Mouse (Mus musculus): Measurements from ENCODE around the gene Rfxap. TPM values are rescaled to one million over a fixed set of nuclear protein-coding genes. Genes with fewer than 3 reads are reported as not detected.
A peak's percentile ranks its signal among the peaks of the same experiment; 100 is the strongest.

Gene Rfxap
- total and polyA plus RNA-seq, 3 experiments, result 43.0 to 76.0 TPM; not detected in 1

DNA sequence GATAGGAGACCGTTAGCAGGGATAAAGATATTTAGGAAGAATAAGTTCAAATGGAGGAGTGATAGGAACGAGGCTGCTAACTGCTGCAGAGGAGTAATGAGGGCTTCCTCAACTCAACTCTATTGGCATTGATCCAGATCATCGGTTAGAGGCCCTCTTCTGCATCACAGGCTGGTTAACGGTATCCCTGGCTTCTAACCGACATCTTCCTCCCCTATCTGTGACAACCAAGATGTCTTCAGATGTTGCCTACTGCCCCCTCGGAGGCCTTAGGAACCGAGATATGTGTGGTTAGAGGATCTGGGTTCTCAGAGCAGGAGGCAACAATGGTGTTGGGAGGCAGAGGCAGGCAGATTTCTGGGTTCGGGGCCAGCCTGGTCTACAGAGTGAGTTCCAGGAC lies 39.0 kb downstream of the Rfxap start (continued):
- TF ChIP-seq TAL1 (IDR thresholded peaks at IDR 0.05; ENCODE audit: low read length), result no peak
- TF ChIP-seq ZMIZ1 (IDR thresholded peaks at IDR 0.05; ENCODE audit: low read depth, low read length), result no peak
- no peak for TF ChIP-seq MYC (IDR thresholded peaks at IDR 0.05; ENCODE audit: low read depth, low read length)
- no peak for TF ChIP-seq MAFK (IDR thresholded peaks at IDR 0.05; ENCODE audit: borderline replicate concordance, low read depth, low read length)
- peak; percentile 64 to 92; a peak in 3 of 4 replicates for TF ChIP-seq EP300 (IDR thresholded peaks at IDR 0.05; ENCODE audit: low read depth in 1 of 2, low read length in 2 of 2)
- TF ChIP-seq RCOR1 (IDR thresholded peaks at IDR 0.05; ENCODE audit: low read depth, low read length), result peak; percentile 31; the same call in 1 of the 2 replicates
- no peak for TF ChIP-seq CTCF (IDR thresholded peaks at IDR 0.05 in 2 of 3, conservative IDR thresholded peaks at IDR 0.05 in 1 of 3; ENCODE audit: control insufficient read depth in 1 of 3, insufficient read depth in 1 of 3, low read depth in 2 of 3, low read length in 3 of 3, poor library complexity in 1 of 3, severe bottlenecking in 1 of 3)
- TF ChIP-seq ZC3H11A (IDR thresholded peaks at IDR 0.05; ENCODE audit: low read depth, low read length), result no peak
- TF ChIP-seq MEF2A (IDR thresholded peaks at IDR 0.05; ENCODE audit: extremely low read depth, insufficient replicate concordance, low read depth, low read length, poor library complexity, severe bottlenecking), result no peak
- TF ChIP-seq POLR2AphosphoS5 (IDR thresholded peaks at IDR 0.05; ENCODE audit: borderline replicate concordance, low read depth, low read length), result no peak
- no peak for TF ChIP-seq USF1 (IDR thresholded peaks at IDR 0.05; ENCODE audit: low read depth, low read length)
- TF ChIP-seq SIN3A (IDR thresholded peaks at IDR 0.05; ENCODE audit: low read length), result 0 out of 2 replicates have a peak, but pooled peaks have one; percentile 31
- TF ChIP-seq USF2 (IDR thresholded peaks at IDR 0.05; ENCODE audit: borderline replicate concordance in 1 of 2, insufficient read depth in 1 of 2, low read depth in 1 of 2, low read length in 2 of 2), result no peak
- no peak for TF ChIP-seq BHLHE40 (IDR thresholded peaks at IDR 0.05; ENCODE audit: borderline replicate concordance, low read depth, low read length)
- peak in 1 of 2 experiments; percentile 30; a peak in 1 of 4 replicates for TF ChIP-seq POLR2A (IDR thresholded peaks at IDR 0.05; ENCODE audit: control insufficient read depth in 1 of 2, insufficient read depth in 1 of 2, low read depth in 1 of 2, low read length in 2 of 2, poor library complexity in 1 of 2)
- TF ChIP-seq CHD2 (IDR thresholded peaks at IDR 0.05; ENCODE audit: low read length), result no peak
- no peak for TF ChIP-seq KAT2A (conservative IDR thresholded peaks at IDR 0.05; ENCODE audit: low read depth, low read length)
- 0 out of 2 replicates have a peak, but pooled peaks have one; percentile 5 for TF ChIP-seq TBP (IDR thresholded peaks at IDR 0.05; ENCODE audit: low read depth, low read length)
- no peak for TF ChIP-seq SMC3 (IDR thresholded peaks at IDR 0.05; ENCODE audit: low read depth, low read length)
- no peak for TF ChIP-seq MAX (IDR thresholded peaks at IDR 0.05; ENCODE audit: low read length)
- no peak for TF ChIP-seq POLR2AphosphoS2 (IDR thresholded peaks at IDR 0.05; ENCODE audit: low read length)
- no peak for TF ChIP-seq CHD1 (IDR thresholded peaks at IDR 0.05; ENCODE audit: low read depth, low read length)

- no peak overlapping the region for H3K9ac ChIP-seq (ENCODE audit: control insufficient read depth, low read depth, low read length, poor library complexity, severe bottlenecking)
- H3K4me3 ChIP-seq (ENCODE audit: control insufficient read depth in 1 of 2, insufficient read depth in 1 of 2, low read depth in 2 of 2, low read length in 2 of 2), result no peak overlapping the region
- DNase-seq (ENCODE audit: low read depth, low spot score), result no peak
- peaks cover 4 to 8% of the 10 kb centered on the region in 2 experiments for H3K4me1 ChIP-seq (ENCODE audit: control insufficient read depth in 1 of 2, insufficient read depth in 2 of 2, low read length in 2 of 2)
- TF ChIP-seq E2F4 (IDR thresholded peaks at IDR 0.05; ENCODE audit: borderline replicate concordance, low read depth, low read length) (no peak), EP300 (IDR thresholded peaks at IDR 0.05; ENCODE audit: low read depth in 1 of 2, low read length in 2 of 2) (no peak)
- H3K79me2 ChIP-seq (ENCODE audit: control insufficient read depth, insufficient read depth, low read length, poor library complexity), result no peaks in the 10 kb centered on the region
- H3K27ac ChIP-seq (ENCODE audit: control insufficient read depth, low read depth, low read length), result no peak overlapping the region
- no peaks in the 10 kb centered on the region for H3K27me3 ChIP-seq (ENCODE audit: control insufficient read depth in 1 of 2, insufficient read depth in 2 of 2, low read length in 2 of 2)
- peaks cover 0 to 4% of the 10 kb centered on the region in 2 experiments; a peak in 2 of 4 replicates for H3K36me3 ChIP-seq (ENCODE audit: control insufficient read depth in 1 of 2, insufficient read depth in 2 of 2, low read length in 2 of 2)
- H3K9me3 ChIP-seq (replicated peaks; ENCODE audit: insufficient read depth, low read length), result no peaks in the 10 kb centered on the region
Observed at GRCm38 (mm10) chr3:54766811-54767210, 40.8 kb downstream of the Rfxap start.
